Mouse (Mus musculus): Measurements from ENCODE around the gene Ccl28.

GRCm38 (mm10) chr13:119644769-119645168 is 21.1 kb downstream of the Ccl28 start:
- TF ChIP-seq POLR2A (IDR thresholded peaks at IDR 0.05; ENCODE audit: low read depth, low read length) (no peak), CTCF (IDR thresholded peaks at IDR 0.05; ENCODE audit: borderline replicate concordance, insufficient read depth, low read length) (no peak)
